Mouse (Mus musculus) left cerebral cortex, postnatal 25 days (tissue): ENCODE data around the gene Ifna9. TPM values are rescaled to one million over a fixed set of nuclear protein-coding genes. Genes with fewer than 3 reads are reported as not detected.
"Not testable (repeated sequence)": the region's sequence is repeated elsewhere in the genome, so short reads cannot be mapped to it uniquely, and the experiment has no call there.

ENCODE experiments used
- DNase-seq, 2 experiments: peaks; one replicate each; pipeline ENCODE4 v3.0.0; 2022; ENCODE audit warnings: low spot score in 2 of 2, mixed read lengths in 1 of 2
- intact Hi-C: fragments of 180-260 bp; cut with DNase I; formaldehyde crosslinking; loops from one replicate; pipeline ENCODE4 v1.15.1; 2025
- total RNA-seq, 2 experiments: library from RNA; stranded (reverse); gene quantifications; 2 replicates each; pipeline ENCODE4 v1.2.3; 2021

Gene Ifna9
- not detected for total RNA-seq

DNA sequence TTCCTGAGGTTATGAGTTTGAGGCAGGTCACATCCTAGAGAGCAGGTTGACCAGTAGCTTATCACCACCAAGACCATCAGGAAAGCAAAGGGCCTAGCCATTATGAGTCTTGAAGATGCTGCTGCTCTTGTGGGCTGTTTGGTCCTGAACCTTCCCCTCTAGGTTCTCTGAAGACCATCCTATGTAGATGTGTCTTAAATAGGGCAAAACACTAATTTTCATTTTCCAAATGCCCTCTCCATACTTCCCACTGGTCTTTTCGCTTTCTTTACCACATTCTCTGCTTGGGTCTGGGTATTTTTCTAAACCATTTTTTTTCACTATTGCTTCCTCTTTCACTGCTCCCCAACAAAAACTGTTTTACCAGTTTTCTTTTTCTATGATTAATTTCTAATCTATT lies at the start of gene Ifna9:
TSS of gene Ifna9 (minus strand) at position 101 of the 400 bp plus-strand sequence.
- intact Hi-C loops = no loop called here
- DNase-seq = no peak

DNA sequence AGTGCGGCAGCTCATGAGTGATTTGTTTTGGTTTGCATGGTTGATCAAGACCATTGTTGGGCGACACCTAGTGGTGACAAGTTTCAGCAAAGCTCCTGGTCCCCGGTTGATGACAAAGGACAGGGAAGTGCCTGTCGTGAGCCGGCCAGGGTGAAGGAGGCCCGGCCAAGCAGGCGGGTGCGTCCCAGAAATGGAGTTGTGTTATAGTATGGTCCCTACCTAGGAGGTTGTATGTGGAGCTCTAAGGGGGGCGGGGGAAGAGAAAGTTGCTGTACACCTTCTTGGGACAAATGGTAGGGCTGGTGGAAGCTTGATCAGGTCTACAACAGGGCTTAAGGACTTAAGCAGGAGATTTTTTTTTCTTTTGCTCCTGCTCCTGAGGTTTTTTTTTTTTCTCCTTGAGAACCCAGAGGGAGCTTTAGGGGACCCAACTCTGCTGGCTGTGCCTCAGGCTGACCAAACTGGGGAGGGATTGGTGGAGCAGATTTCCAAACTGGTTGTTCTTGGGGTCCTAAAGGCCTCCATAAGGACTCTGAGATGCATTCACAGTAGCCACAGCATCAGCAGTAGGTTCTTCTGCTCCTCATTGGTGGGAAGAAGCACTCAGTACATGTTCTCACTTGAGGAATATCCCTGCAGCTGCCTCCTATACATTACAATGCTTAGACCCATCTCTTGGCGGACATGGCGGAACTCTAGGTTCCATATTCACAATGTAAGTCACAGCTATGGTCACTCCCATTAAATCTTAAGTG lies 49.1 kb upstream of the Ifna9 start:
- DNase-seq = peak; percentile 88 to 90
- intact Hi-C loops = no loop called here

DNA sequence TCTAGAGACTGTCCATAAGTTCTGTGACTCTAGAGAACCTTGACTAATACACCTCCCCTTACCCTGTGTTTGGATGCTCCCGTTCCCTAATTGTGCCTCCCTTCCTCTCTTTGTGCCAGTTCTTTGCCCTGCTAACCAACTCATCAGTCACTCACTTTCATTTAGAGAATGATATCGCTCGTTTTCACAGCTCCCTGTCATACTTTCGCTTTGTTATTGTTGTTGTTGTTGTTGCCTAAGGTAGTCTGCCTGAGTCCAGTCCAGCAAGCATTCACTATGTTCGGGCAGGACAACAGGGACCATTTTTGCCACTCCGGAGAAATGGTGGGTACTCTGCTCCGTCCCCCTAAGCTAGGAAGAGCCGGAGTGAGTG lies 48.5 kb upstream of the Ifna9 start:
- intact Hi-C loops = no loop called here
- peak in 1 of 2 experiments; percentile 1 for DNase-seq

DNA sequence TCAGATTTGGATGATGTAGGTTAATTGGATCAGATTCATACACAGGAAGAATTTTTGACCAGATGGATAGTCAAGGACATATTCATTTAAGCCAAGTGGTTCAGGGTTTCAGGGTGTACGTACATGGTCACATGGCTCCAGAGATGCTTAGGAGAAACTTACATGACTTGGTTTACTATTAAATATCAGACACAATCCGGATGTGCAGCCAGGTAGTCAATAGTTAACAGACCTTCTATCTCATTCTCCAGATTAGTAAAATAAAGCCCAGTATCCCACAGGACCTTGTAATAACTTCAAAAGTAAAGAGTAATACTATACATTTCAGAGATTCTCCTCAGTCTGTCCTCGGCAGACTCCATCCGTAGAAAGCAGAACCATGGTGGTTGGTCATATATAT lies 42.1 kb upstream of the Ifna9 start, which contains the start of gene C87499:
TSS of gene C87499 (minus strand) at position 101 of the 400 bp plus-strand sequence.
- DNase-seq = no peak
- intact Hi-C loops = no loop called here

DNA sequence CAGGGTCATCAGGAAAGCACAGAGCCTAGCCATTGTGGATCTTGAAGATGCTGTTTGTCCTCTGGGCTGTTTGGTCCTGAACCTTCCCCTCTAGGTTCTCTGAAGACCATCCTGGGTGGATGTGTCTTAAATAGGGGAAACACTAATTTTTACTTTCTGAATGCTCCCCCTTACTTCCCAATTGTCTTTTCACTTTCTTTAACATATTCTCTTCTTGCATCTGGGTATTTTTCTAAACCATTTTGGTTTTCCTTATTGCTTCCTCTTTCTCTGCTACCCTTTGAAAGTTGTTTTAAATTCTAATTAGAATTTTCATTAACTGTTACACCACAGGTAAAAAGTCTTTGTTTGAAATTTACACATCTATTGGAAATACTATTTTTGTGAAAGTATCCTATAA lies 11.1 kb upstream of the Ifna9 start, which contains the start of gene Ifna12:
TSS of gene Ifna12 (minus strand) at position 101 of the 400 bp plus-strand sequence.
- no peak for DNase-seq
- intact Hi-C loops = no loop called here

DNA sequence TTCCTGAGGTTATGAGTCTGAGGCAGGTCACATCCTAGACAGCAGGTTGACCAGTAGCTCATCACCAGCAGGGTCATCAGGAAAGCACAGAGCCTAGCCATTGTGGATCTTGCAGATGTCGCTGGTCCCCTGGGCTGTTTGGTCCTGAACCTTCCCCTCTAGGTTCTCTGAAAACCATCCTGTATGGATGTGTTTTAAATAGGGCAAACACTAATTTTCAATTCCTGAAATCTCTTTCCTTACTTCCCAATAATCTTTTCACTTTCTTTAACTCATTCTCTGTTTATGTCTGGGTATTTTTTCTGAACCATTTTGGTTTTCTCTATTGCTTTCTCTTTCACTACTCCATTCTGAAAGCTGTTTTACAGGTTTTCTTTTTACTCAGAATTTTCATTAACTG lies 20.5 kb downstream of the Ifna9 start, which contains the start of gene Ifna14:
TSS of gene Ifna14 (minus strand) at position 101 of the 400 bp plus-strand sequence.
- no peak for DNase-seq
- intact Hi-C loops = no loop called here

DNA sequence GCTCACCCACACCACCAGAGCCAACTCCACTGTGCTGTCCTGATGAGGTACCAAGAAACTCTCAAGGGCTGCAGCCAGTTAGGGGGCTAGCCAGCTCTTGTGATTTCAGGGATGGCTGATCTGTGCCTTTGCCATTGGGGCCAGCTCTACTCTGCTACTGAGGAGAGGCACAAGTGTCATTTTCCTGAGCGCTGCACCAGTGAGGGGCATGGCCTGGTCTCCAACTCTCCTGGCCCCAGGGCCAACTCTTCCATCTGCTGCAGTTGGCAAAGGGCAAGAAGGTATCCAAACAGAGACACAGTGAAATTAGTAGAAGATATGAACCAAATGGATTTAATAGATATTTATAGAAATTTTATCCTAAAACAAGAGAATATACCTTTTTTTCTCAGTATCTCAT lies 30.4 kb downstream of the Ifna9 start:
- DNase-seq = no peak
- intact Hi-C loops = no loop called here

DNA sequence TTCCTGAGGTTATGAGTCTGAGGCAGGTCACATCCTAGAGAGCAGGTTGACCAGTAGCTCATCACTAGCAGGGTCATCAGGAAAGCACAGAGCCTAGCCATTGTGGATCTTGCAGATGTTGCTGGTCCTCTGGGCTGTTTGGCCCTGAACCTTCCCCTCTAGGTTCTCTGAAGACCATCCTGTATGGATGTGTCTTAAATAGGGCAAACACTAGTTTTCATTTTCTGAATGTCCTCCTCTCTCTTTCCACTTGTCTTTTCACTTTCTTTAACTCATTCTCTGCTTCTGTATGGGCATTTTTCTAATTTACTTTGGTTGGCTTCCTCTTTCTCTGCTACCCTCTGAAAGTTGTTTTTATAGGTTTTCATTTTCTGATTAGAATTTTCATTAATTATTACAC lies 34.0 kb downstream of the Ifna9 start, which contains the start of gene Ifna15:
TSS of gene Ifna15 (minus strand) at position 101 of the 400 bp plus-strand sequence.
- intact Hi-C loops = not testable (repeated sequence)

DNA sequence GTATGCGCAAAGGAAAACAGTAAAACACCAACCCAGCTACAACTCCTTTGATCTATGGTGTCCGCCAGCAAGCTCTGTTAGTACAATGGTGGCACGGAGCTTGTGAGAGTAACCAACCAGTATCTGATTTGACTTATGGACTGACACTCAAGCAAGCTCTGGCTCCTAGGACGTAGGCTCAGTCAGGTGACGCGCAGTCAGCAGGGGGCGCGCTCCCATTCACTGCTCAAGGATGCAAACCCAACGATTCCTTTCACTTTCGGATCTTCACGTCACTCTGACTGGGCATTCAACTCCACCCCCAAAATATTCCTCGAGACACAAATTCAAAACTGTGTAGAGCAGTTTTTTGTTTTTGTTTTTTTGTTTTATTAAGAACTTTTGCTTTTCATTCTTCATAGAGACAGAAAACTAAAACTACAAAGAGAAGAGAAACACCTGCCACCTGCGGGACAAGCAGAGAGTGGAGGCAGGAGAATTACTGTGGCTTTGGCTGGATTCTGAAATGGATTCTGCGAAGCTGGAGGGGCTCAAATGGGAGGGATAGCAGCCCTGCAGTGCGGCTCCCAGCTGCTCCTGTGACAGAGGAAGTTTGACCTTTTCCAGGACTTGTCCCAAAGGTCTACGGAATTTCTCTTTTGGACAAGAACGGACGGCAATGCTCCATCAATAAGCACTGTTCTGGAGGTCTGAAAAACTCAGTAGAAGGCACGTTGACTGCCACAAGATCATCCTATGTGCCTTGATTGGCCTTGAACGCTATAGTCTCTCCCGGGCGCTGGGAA lies 41.8 kb downstream of the Ifna9 start:
- DNase-seq = peak; percentile 52 to 66
- intact Hi-C loops = no loop called here

More for the DNA sequence above, 34.0 kb downstream of the Ifna9 start, which contains the start of gene Ifna15:
- not testable (repeated sequence) for DNase-seq

DNA sequence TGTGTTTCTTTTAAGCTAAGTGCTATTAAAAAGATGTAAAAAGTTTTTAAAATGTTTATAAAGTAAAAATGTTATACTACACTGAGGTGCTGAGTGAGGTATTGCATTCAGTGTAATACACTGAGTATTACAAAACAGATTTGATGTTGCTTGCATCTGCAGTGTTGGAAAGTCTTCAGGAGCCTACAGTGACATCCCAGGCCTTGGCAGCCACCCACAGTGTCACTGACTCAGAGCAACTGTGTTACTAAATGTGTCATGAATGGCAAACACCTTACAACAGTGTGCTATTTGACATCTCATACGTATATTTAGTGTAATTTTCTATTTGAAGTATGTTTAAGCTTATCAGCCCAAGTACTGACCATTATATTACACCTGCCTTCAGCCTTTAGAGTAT lies 44.2 kb downstream of the Ifna9 start:
- no peak for DNase-seq
- intact Hi-C loops = loop anchor here (10.0 kb wide), 3 partner anchors 193 to 763 kb away; partner anchors contain the start of gene Mllt3

DNA sequence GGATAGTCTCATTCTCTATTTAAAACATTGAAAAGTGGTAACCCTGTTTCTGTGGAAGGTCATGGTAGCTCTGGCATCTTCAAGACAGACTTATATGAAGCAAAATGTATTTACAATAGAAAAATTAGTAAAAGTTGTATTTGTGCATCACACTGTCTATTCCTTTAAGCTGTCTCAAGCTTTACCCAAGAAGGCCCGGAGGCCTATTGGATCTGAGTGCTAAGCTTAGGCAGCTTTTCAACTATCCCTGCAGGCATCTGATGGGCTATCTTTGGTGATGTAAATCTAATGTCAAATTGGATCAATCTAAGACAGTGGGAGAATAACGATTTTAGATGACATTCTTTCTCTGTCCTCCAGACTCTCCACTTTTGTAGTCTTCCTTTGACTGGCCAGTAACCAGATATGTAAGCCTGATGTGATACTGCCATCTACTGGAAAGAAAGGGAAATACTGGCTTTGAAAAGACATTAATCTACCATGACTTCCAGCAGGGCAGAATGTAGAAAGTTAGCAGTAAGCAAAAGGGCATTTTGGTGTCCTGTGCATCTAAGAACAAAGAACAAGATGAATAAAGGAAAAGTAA lies 48.4 kb downstream of the Ifna9 start:
- DNase-seq = peak; percentile 46 to 74

More for the DNA sequence above, 48.4 kb downstream of the Ifna9 start:
- intact Hi-C loops = loop anchor here (2.0 to 10.0 kb wide), 5 partner anchors 19 to 1175 kb away; partner anchors contain the start of gene Mllt3

Other genes with a start within 250 kb of the Ifna9 start
- gene Hacd4, start 153.5 kb downstream of the Ifna9 start, total RNA-seq = 1 to 10 TPM; 1.1 to 2.0 TPM
- gene Ifnb1, start 69.6 kb downstream of the Ifna9 start, total RNA-seq = not detected
- not detected for gene Ifna15, start 34.1 kb downstream of the Ifna9 start, total RNA-seq
- gene Ifna14, start 20.6 kb downstream of the Ifna9 start, total RNA-seq = not detected
- not detected for gene Ifna12, start 11.0 kb upstream of the Ifna9 start, total RNA-seq
- not detected for gene C87499, start 42.0 kb upstream of the Ifna9 start, total RNA-seq
- not detected for gene Ifna13, start 52.1 kb upstream of the Ifna9 start, total RNA-seq
- gene Ifna16, start 84.5 kb upstream of the Ifna9 start, total RNA-seq = not detected
- not detected for gene Ifna2, start 91.5 kb upstream of the Ifna9 start, total RNA-seq
- gene Ifnab, start 99.0 kb upstream of the Ifna9 start, total RNA-seq = not detected
- 1 to 10 TPM; 1.2 to 1.4 TPM for gene Gm26566, start 129.4 kb upstream of the Ifna9 start, total RNA-seq
- gene Klhl9, start 130.1 kb upstream of the Ifna9 start, total RNA-seq = 100 to 1,000 TPM; 104 to 108 TPM
- gene Gm13271, start 162.5 kb upstream of the Ifna9 start, total RNA-seq = not detected
- not detected for gene Gm13283, start 167.7 kb upstream of the Ifna9 start, total RNA-seq
- gene Gm13290, start 181.4 kb upstream of the Ifna9 start, total RNA-seq = not detected
- gene Gm13289, start 184.5 kb upstream of the Ifna9 start, total RNA-seq = not detected
- not detected for gene Gm13272, start 187.5 kb upstream of the Ifna9 start, total RNA-seq
- not detected for gene Ifnz, start 189.7 kb upstream of the Ifna9 start, total RNA-seq
- gene Gm13276, start 193.3 kb upstream of the Ifna9 start, total RNA-seq = not detected
- not detected for gene Gm13277, start 196.2 kb upstream of the Ifna9 start, total RNA-seq
- gene Gm13278, start 199.2 kb upstream of the Ifna9 start, total RNA-seq = not detected
- not detected for gene Gm13275, start 202.1 kb upstream of the Ifna9 start, total RNA-seq
- not detected for gene Gm13279, start 205.0 kb upstream of the Ifna9 start, total RNA-seq
- gene Gm13285, start 207.3 kb upstream of the Ifna9 start, total RNA-seq = not detected
- not detected for gene Gm13287, start 210.9 kb upstream of the Ifna9 start, total RNA-seq
- not detected for gene Gm13288, start 213.1 kb upstream of the Ifna9 start, total RNA-seq
- not detected for gene Ifna7, start 223.8 kb upstream of the Ifna9 start, total RNA-seq
- not detected for gene Ifna11, start 227.6 kb upstream of the Ifna9 start, total RNA-seq
- not detected for gene Ifna6, start 235.0 kb upstream of the Ifna9 start, total RNA-seq
- not detected for gene Ifna5, start 243.1 kb upstream of the Ifna9 start, total RNA-seq
- not detected for gene Ifna4, start 249.5 kb upstream of the Ifna9 start, total RNA-seq